Mouse (Mus musculus): ENCODE measurements around the gene Ap1g2. TPM values are rescaled to one million over a fixed set of nuclear protein-coding genes. Genes with fewer than 3 reads are reported as not detected.

Ap1g2 gene
- polyA plus RNA-seq, 1 experiment, result 14.7 TPM

GRCm38 (mm10) chr14:55135676-55136075 is 29.3 kb upstream of the Ap1g2 start:
- H3K4me1 ChIP-seq (ENCODE audit: control insufficient read depth, insufficient read depth, low read length), result no peaks in the 10 kb centered on the region
- no peak for TF ChIP-seq POLR2A (IDR thresholded peaks at IDR 0.05; ENCODE audit: extremely low read depth, insufficient read depth, low read length)
- no peak for TF ChIP-seq CTCF (IDR thresholded peaks at IDR 0.05; ENCODE audit: extremely low read depth, insufficient read depth, low read length)
- H3K4me3 ChIP-seq (ENCODE audit: insufficient read depth, low read length), result no peak overlapping the region
- H3K27ac ChIP-seq (ENCODE audit: insufficient read depth, low read length), result no peak overlapping the region

- H3K4me1 ChIP-seq (ENCODE audit: control insufficient read depth, insufficient read depth, low read length), result peaks cover 3% of the 10 kb centered on the region
- TF ChIP-seq CTCF (IDR thresholded peaks at IDR 0.05; ENCODE audit: extremely low read depth, insufficient read depth, low read length) (no peak), POLR2A (IDR thresholded peaks at IDR 0.05; ENCODE audit: extremely low read depth, insufficient read depth, low read length) (no peak)
- H3K4me3 ChIP-seq (ENCODE audit: insufficient read depth, low read length), result no peak overlapping the region
- no peak overlapping the region for H3K27ac ChIP-seq (ENCODE audit: insufficient read depth, low read length)
These were observed 20.1 kb upstream of the Ap1g2 start for GRCm38 (mm10) chr14:55126521-55126920.

GRCm38 (mm10) chr14:55125711-55126110 is 19.3 kb upstream of the Ap1g2 start:
- Histone ChIP-seq H3K4me3 (ENCODE audit: insufficient read depth, low read length) (no peak overlapping the region), H3K4me1 (ENCODE audit: control insufficient read depth, insufficient read depth, low read length) (peaks cover 3% of the 10 kb centered on the region), H3K27ac (ENCODE audit: insufficient read depth, low read length) (no peak overlapping the region)
- no peak for TF ChIP-seq CTCF (IDR thresholded peaks at IDR 0.05; ENCODE audit: extremely low read depth, insufficient read depth, low read length)
- no peak for TF ChIP-seq POLR2A (IDR thresholded peaks at IDR 0.05; ENCODE audit: extremely low read depth, insufficient read depth, low read length)

- no peak for TF ChIP-seq CTCF (IDR thresholded peaks at IDR 0.05; ENCODE audit: extremely low read depth, insufficient read depth, low read length)
- Histone ChIP-seq H3K27ac (ENCODE audit: insufficient read depth, low read length) (no peak overlapping the region), H3K4me3 (ENCODE audit: insufficient read depth, low read length) (no peak overlapping the region), H3K4me1 (ENCODE audit: control insufficient read depth, insufficient read depth, low read length) (peaks cover 5% of the 10 kb centered on the region)
These were observed 16.0 kb upstream of the Ap1g2 start for GRCm38 (mm10) chr14:55122359-55122758.

GRCm38 (mm10) chr14:55121947-55122346 is 15.6 kb upstream of the Ap1g2 start:
- Histone ChIP-seq H3K4me3 (ENCODE audit: insufficient read depth, low read length) (no peak overlapping the region), H3K4me1 (ENCODE audit: control insufficient read depth, insufficient read depth, low read length) (peaks cover 6% of the 10 kb centered on the region), H3K27ac (ENCODE audit: insufficient read depth, low read length) (no peak overlapping the region)
- TF ChIP-seq CTCF (IDR thresholded peaks at IDR 0.05; ENCODE audit: extremely low read depth, insufficient read depth, low read length), result peak; percentile 58
- TF ChIP-seq POLR2A (IDR thresholded peaks at IDR 0.05; ENCODE audit: extremely low read depth, insufficient read depth, low read length), result no peak

GRCm38 (mm10) chr14:55119421-55120134 is 13.2 kb upstream of the Ap1g2 start:
- Histone ChIP-seq H3K4me3 (ENCODE audit: insufficient read depth, low read length) (no peak overlapping the region), H3K27ac (ENCODE audit: insufficient read depth, low read length) (no peak overlapping the region), H3K4me1 (ENCODE audit: control insufficient read depth, insufficient read depth, low read length) (peaks cover 5% of the 10 kb centered on the region)
- 0 out of 2 replicates have a peak, but pooled peaks have one; percentile 17 for TF ChIP-seq CTCF (IDR thresholded peaks at IDR 0.05; ENCODE audit: extremely low read depth, insufficient read depth, low read length)
- TF ChIP-seq POLR2A (IDR thresholded peaks at IDR 0.05; ENCODE audit: extremely low read depth, insufficient read depth, low read length), result no peak

GRCm38 (mm10) chr14:55118852-55119251 is 12.5 kb upstream of the Ap1g2 start:
- no peak for TF ChIP-seq CTCF (IDR thresholded peaks at IDR 0.05; ENCODE audit: extremely low read depth, insufficient read depth, low read length)
- TF ChIP-seq POLR2A (IDR thresholded peaks at IDR 0.05; ENCODE audit: extremely low read depth, insufficient read depth, low read length), result no peak
- peaks cover 5% of the 10 kb centered on the region for H3K4me1 ChIP-seq (ENCODE audit: control insufficient read depth, insufficient read depth, low read length)
- no peak overlapping the region for H3K27ac ChIP-seq (ENCODE audit: insufficient read depth, low read length)
- H3K4me3 ChIP-seq (ENCODE audit: insufficient read depth, low read length), result no peak overlapping the region

GRCm38 (mm10) chr14:55116425-55117200 is 10.2 kb upstream of the Ap1g2 start, which contains the start of gene Jph4:
Gene Jph4 (minus strand): TSS chr14:55116935.
- TF ChIP-seq POLR2A (IDR thresholded peaks at IDR 0.05; ENCODE audit: extremely low read depth, insufficient read depth, low read length) (peak; percentile 87), CTCF (IDR thresholded peaks at IDR 0.05; ENCODE audit: extremely low read depth, insufficient read depth, low read length) (no peak)
- Histone ChIP-seq H3K4me1 (ENCODE audit: control insufficient read depth, insufficient read depth, low read length) (peaks cover 6% of the 10 kb centered on the region), H3K4me3 (ENCODE audit: insufficient read depth, low read length) (peak within 1 kb of the TSS; percentile 99), H3K27ac (ENCODE audit: insufficient read depth, low read length) (peak within 1 kb of the TSS; percentile 96)

GRCm38 (mm10) chr14:55115846-55116245 is 9.5 kb upstream of the Ap1g2 start:
- peaks cover 8% of the 10 kb centered on the region for H3K4me1 ChIP-seq (ENCODE audit: control insufficient read depth, insufficient read depth, low read length)
- TF ChIP-seq CTCF (IDR thresholded peaks at IDR 0.05; ENCODE audit: extremely low read depth, insufficient read depth, low read length), result no peak
- peak overlapping the region; percentile 96 for H3K27ac ChIP-seq (ENCODE audit: insufficient read depth, low read length)
- H3K4me3 ChIP-seq (ENCODE audit: insufficient read depth, low read length), result peak overlapping the region; percentile 99
